Mouse (Mus musculus) cerebellum, adult 2 months (tissue): ENCODE measurements around the gene Arid4a.

Source experiments
- CTCF ChIP-seq: fragments of 200-500 bp; IDR thresholded peaks from 2 replicates; pipeline ENCODE4 v1.5.1; 2011; ENCODE audit warnings: low read depth, mild to moderate bottlenecking, control low read depth, low read length, moderate library complexity, borderline replicate concordance; ENCODE audit not compliant: insufficient read depth
- POLR2A ChIP-seq: fragments of 200-500 bp; IDR thresholded peaks from 2 replicates; pipeline ENCODE4 v1.6.1; 2011; ENCODE audit warnings: low read length, control low read depth, borderline replicate concordance; ENCODE audit not compliant: insufficient read depth

GRCm38 (mm10) chr12:71047473-71048078, 31.8 kb downstream of the Arid4a start:
- TF ChIP-seq CTCF: no peak
- no peak for TF ChIP-seq POLR2A
